Mouse (Mus musculus) spleen, postnatal 0 days (tissue): ENCODE results near the gene Fam84b. TPM values are rescaled to one million over a fixed set of nuclear protein-coding genes. Genes with fewer than 3 reads are reported as not detected.

Experiments
- polyA plus RNA-seq: library from polyadenylated mRNA; unstranded; fragments of >200 nt; fragmentation: Nextera tagmentation; extraction: Ambion mirVana; gene quantifications from 2 replicates; pipeline ENCODE4 v1.2.1, GENCODE M21; 2015

Fam84b gene
- polyA plus RNA-seq = 1.7 and 2.3 TPM in 2 replicates

DNA sequence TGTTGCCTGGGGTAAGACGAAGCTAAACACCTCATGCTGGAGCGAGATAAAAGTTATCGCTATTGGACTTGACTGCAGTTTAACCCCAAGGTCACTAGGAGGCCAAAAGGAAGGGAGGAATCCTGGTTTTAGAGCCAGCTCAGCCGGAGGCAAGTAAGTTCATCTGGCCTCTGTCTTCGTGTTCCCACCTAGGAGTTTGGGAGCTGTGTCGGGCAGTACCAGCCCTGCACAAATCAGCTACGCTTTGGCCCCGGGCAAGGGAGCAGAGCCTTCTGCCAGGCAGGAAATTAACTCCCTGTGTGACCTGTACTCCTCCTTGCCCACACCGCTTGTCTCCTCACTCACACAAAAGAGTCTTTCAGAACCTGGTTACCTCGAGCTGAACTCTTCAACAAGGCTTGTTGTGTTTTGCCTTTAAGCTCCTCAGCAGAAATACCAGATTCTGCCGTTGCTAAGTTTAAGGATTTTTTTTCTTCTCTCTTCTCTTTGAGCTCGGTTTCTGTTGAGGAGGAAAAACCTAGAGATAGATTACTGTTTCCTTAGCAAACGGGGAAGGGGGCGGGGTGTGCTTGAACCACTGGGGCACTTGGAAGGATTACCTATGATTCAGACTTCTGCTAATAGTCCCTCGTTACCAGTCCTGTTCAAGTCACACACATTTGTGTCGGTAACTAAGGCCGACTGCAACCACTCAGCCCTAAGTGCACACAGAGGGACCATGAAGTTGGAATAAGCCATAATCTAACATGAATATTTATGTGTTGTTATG lies at the start of gene Fam84b:
Fam84b (minus strand) TSS at position 548 of the 769 bp plus-strand sequence.

Other genes with a start within 250 kb of the Fam84b start
- gene A1bg, start 69.2 kb upstream of the Fam84b start, polyA plus RNA-seq = not detected in 2 replicates